21 mouse cellular contexts compared by ENCODE assay signal in the genomic region with DNA sequence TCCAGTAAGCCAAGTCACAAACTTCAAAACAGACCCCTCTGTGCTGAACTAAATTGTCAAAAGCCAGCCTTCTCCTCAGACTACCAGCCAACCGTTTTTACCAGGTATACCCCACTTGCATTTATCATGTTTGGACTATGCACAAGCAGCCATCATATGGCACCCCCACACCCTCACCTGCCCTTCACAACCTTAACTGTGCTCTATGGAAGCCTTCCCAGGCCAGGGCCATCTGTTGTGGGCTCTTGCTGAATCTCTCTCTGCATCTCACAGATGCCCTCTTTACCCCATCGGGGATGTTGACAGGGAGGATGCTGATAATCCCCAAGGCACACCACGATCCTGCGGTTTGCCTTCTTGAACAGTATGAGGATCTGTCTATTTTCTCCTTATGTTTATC.
DNase-seq lines count a peak whose midpoint lies in the region; ATAC-seq lines count a peak whose summit lies in the region.
"Had no signal": no experiment of that assay in that cellular context is flagged by ENCODE, and none has a peak within 500 bp of the region (broad histone marks: within the 10 kb centered on the region; RNA-seq: fewer than 3 reads in every experiment).

No protein-coding gene starts in this region.

- ATAC-seq in cerebellum, adult (ENCODE audit: insufficient number of reproducible peaks, low FRiP score, low TSS enrichment), result peak; percentile 72
- ATAC-seq: activated CD4-positive, CD25-positive, alpha-beta regulatory T cell, adult 4 months; forebrain, embryonic 16.5 days; hindbrain, embryonic 16.5 days; intestine, embryonic 15.5 days; midbrain, embryonic 13.5 days had no signal

- no peak for DNase-seq in cerebellum, postnatal 4 days (ENCODE audit: low spot score in 2 of 2)
- DNase-seq in brain, adult 2 months (ENCODE audit: low read depth, low spot score), result peak; percentile 92
- DNase-seq in cerebellum, adult 8-10 months, result peak; percentile 73
- DNase-seq in cerebellum, postnatal 25 days, result peak; percentile 77 to 80
- no peak for DNase-seq in heart, postnatal 4 days
- no peak for DNase-seq in urinary bladder, postnatal 14 days (ENCODE audit: low spot score)
- DNase-seq: adrenal gland, adult 8-10 months; gastrocnemius, adult 2 months; gastrocnemius, postnatal 36 days; heart, adult 2 months; kidney, adult 8-10 months; kidney, postnatal 4 days; lung, postnatal 36 days; thymus, adult 2 months; thymus, postnatal 36 days had no signal

Comparison
In these comparisons a context has a peak if more than half of its experiments do, and no peak if none do; other contexts are left out.
1. DNase-seq: peak in brain, adult 2 months (single experiment), cerebellum, adult 8-10 months (single experiment) and cerebellum, postnatal 25 days (2 of 2); none in cerebellum, postnatal 4 days (0 of 2), heart, postnatal 4 days (single experiment) and urinary bladder, postnatal 14 days (single experiment).